Mouse (Mus musculus) liver, adult 2 months (tissue): ENCODE measurements at regions not wholly inside any gene's neighbourhood (a gene's known extent, or its start where the extent isn't known, plus 50 kb on each side); places are given as distances from the start of the nearest gene placed in this dataset.

Experiments
- CTCF ChIP-seq: fragments of 200-500 bp; IDR thresholded peaks from 2 replicates; pipeline ENCODE4 v1.5.1; 2011; ENCODE audit warnings: low read depth, low read length, control low read depth
- POLR2A ChIP-seq: fragments of 200-500 bp; IDR thresholded peaks from 2 replicates; pipeline ENCODE4 v1.6.1; 2011; ENCODE audit warnings: low read length, control low read depth; ENCODE audit not compliant: insufficient read depth; ENCODE audit errors: extremely low read depth

DNA sequence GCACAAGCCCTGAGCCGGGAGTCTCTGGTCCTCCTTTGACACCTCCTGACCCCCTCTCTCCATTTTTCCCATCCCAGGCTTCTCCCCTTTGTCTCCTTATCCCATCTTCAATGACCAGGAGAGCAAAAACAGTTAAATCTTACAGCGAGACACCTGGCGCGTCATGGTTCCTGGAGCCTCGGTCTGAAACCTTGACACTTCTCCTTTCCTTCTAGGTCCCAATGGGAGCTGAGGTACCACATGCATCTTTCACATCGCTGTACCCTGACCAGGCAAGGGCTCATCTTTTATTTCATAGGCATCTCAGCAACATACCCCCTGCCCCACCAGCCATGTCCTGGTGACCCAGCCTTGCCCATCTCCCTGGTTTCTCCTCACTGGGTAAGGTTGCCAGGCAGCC, 58.7 kb upstream of the Tmem189 start:
- TF ChIP-seq POLR2A, result no peak
- TF ChIP-seq CTCF, result no peak
